Mouse (Mus musculus) cerebellum, adult 9-10 months (tissue): ENCODE results near the gene Vmn2r121.

Experiments
- DNase-seq: peaks from one replicate; pipeline ENCODE4 v3.0.0; 2022

Vmn2r121 gene

GRCm38 (mm10) chrX:124135852-124136251 is at the start of gene Vmn2r121:
Gene Vmn2r121 (minus strand): TSS chrX:124135952.
- no peak for DNase-seq
